Mouse (Mus musculus) E14TG2a.4 (cell line): Measurements from ENCODE around the gene Cstl1.
"Not testable (repeated sequence)": the region's sequence is repeated elsewhere in the genome, so short reads cannot be mapped to it uniquely, and the experiment has no call there.

Experiments
- H3K27me3 ChIP-seq: 2 replicates; pipeline ENCODE4 v1.6.1; 2014; ENCODE audit warnings: low read length, control low read depth; ENCODE audit not compliant: insufficient read depth
- H3K36me3 ChIP-seq: 2 replicates; pipeline ENCODE4 v1.6.1; 2014; ENCODE audit warnings: low read length, control low read depth; ENCODE audit not compliant: insufficient read depth
- H3K4me1 ChIP-seq: replicated peaks from 2 replicates; pipeline ENCODE4 v1.6.1; 2014; ENCODE audit warnings: low read depth, low read length, control low read depth
- H3K4me3 ChIP-seq: replicated peaks from 2 replicates; pipeline ENCODE4 v1.5.1; 2014; ENCODE audit warnings: mild to moderate bottlenecking, low read length
- H3K9me3 ChIP-seq: 2 replicates; pipeline ENCODE4 v1.6.1; 2014; ENCODE audit warnings: low read length, control low read depth
- CTCF ChIP-seq: conservative IDR thresholded peaks from 2 replicates; pipeline ENCODE4 v1.5.1; 2014; ENCODE audit warnings: low read length
- NANOG ChIP-seq: IDR thresholded peaks from 2 replicates; pipeline ENCODE4 v1.6.1; 2014; ENCODE audit warnings: borderline replicate concordance, low read length, mixed read lengths
- POU5F1 ChIP-seq: IDR thresholded peaks from 2 replicates; pipeline ENCODE4 v1.6.1; 2014; ENCODE audit warnings: low read length, borderline replicate concordance

Cstl1 gene

GRCm38 (mm10) chr2:148732327-148733000 is 17.7 kb upstream of the Cstl1 start, which contains the start of gene Napb:
Gene Napb (minus strand): TSS chr2:148732467.
- Histone ChIP-seq H3K27me3 (no peaks in the 10 kb centered on the region), H3K36me3 (no peaks in the 10 kb centered on the region), H3K9me3 (peaks cover 24% of the 10 kb centered on the region), H3K4me1 (peaks cover 11% of the 10 kb centered on the region), H3K4me3 (peak within 1 kb of the TSS; percentile 91)
- TF ChIP-seq POU5F1 (no peak), NANOG (no peak), CTCF (no peak)

GRCm38 (mm10) chr2:148743001-148743400 is 7.2 kb upstream of the Cstl1 start:
- H3K36me3 ChIP-seq = no peaks in the 10 kb centered on the region
- no peaks in the 10 kb centered on the region; the same call in 1 of the 2 replicates for H3K9me3 ChIP-seq
- H3K27me3 ChIP-seq = peaks cover 4% of the 10 kb centered on the region
- no peak overlapping the region for H3K4me3 ChIP-seq
- H3K4me1 ChIP-seq = no peaks in the 10 kb centered on the region
- TF ChIP-seq CTCF = no peak
- no peak for TF ChIP-seq POU5F1
- no peak for TF ChIP-seq NANOG

DNA sequence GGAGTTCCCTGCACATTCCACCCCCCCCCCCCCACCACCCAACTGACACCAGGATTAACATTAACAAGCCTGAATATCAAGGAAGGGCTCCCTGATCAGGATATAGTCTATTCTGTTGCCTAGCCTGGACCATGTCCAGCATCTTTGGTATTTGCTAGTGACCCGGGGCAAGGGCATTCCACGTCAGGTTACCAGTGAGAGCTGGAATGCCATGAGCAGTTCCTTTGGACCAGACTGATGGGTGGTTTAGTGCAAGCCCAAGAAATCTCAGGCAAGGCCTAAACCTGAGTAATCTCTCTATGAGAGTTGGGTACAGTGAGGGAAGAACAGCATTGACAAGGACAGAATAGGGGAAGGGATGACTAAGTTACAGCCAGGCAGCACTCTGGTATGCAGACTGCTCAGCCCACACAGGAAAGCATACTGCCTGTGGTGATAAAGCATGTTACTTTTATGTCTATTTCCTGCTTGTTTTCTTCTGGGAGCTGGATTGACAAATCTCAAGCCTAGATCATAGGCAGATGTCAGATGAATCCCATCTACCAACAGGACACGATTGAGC is 6.2 kb upstream of the Cstl1 start:
- H3K4me3 ChIP-seq = no peak overlapping the region
- H3K9me3 ChIP-seq = no peaks in the 10 kb centered on the region; the same call in 1 of the 2 replicates
- no peaks in the 10 kb centered on the region for H3K36me3 ChIP-seq
- TF ChIP-seq NANOG (no peak), POU5F1 (no peak), CTCF (no peak)
- no peaks in the 10 kb centered on the region for H3K4me1 ChIP-seq
- peaks cover 4% of the 10 kb centered on the region for H3K27me3 ChIP-seq

DNA sequence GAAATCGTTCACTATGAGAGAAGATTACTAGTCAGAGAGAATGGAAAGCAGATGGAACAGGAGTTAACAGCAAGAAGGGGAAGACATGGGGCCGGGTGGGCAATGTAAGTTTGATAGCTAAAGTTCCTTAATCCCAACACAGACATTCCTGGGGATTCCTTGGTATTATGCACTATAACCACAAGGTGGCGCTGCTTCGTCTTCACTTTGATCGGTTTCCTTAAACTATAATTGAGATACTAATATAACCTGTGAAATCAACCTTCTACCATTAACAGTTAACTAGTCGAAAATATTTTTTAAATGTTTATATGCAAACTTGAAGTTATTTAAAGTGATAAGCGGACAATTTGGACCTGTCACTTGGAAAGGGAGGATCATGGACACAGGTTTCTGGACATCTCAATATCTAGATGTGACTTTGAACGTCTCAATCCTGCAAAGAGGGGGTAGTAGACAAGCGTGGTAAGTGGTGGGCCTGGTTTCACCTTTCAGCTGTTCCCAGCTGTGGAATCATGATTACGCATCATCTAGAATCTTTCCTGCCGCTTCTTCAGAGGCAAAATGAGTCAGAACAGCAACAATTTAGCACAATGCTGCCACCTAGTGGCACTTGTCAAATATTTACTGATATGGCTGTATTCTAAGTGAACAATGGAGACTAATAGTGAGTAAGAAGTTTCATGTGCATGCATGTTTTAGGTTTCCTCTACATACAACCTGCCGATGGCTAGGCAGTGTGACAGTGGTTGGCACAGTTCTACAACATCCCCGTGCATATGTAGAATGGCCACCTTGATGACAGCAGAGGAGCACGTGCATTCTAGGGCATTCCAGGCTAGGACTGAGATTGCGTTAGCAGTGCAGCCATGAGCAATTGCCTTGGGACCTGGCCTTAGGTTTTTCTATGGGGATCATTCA is 2.0 kb downstream of the Cstl1 start:
- H3K36me3 ChIP-seq = no peaks in the 10 kb centered on the region

GRCm38 (mm10) chr2:148754310-148754846 is 4.2 kb downstream of the Cstl1 start:
- H3K9me3 ChIP-seq = peaks cover 5% of the 10 kb centered on the region; the same call in 1 of the 2 replicates
- peaks cover 13% of the 10 kb centered on the region for H3K27me3 ChIP-seq
- TF ChIP-seq POU5F1 (no peak), CTCF (no peak), NANOG (no peak)
- H3K4me3 ChIP-seq = no peak overlapping the region
- 0 out of 2 replicates have a peak, but pooled peaks cover 2% of the 10 kb centered on the region for H3K4me1 ChIP-seq
- H3K36me3 ChIP-seq = no peaks in the 10 kb centered on the region

More for the DNA sequence above, 2.0 kb downstream of the Cstl1 start:
- TF ChIP-seq POU5F1 (no peak), CTCF (peak; percentile 53), NANOG (no peak)
- Histone ChIP-seq H3K27me3 (peaks cover 13% of the 10 kb centered on the region), H3K4me1 (0 out of 2 replicates have a peak, but pooled peaks cover 2% of the 10 kb centered on the region), H3K9me3 (peaks cover 5% of the 10 kb centered on the region; the same call in 1 of the 2 replicates), H3K4me3 (peak overlapping the region; percentile 46; the same call in 1 of the 2 replicates)

GRCm38 (mm10) chr2:148763648-148764388 is 13.7 kb downstream of the Cstl1 start:
- TF ChIP-seq CTCF (no peak), NANOG (no peak), POU5F1 (no peak)
- Histone ChIP-seq H3K36me3 (no peaks in the 10 kb centered on the region), H3K9me3 (no peaks in the 10 kb centered on the region), H3K4me1 (peaks cover 7% of the 10 kb centered on the region), H3K4me3 (no peak overlapping the region), H3K27me3 (no peaks in the 10 kb centered on the region)

DNA sequence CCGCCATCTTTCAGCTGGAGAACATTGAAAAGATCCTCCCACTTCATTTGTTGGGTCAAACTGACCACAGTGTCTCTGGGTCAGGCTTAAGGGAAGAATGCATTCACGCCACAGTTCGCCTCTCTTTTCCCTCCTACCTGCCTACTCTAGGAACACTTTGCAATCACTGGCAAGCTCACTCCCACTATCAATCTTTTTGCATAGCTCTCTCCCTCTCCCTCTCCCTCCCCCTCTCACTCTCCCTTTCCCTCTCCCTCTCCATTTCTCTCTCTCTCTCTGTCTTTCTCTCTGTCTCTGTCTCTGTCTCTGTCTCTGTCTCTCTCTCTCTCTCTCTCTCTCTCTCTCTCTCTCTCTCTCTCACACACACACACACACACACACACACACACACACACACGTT is 21.2 kb downstream of the Cstl1 start, which contains the start of gene Cst11:
Gene Cst11 (minus strand): TSS at position 101 of the 400 bp plus-strand sequence.
- H3K4me3 ChIP-seq, H3K27me3 ChIP-seq, H3K36me3 ChIP-seq, H3K4me1 ChIP-seq, H3K9me3 ChIP-seq: not testable (repeated sequence)
